Mouse (Mus musculus): ENCODE measurements around the gene St3gal6.

- TF ChIP-seq CTCF (IDR thresholded peaks at IDR 0.05; ENCODE audit: insufficient read depth, low read depth, low read length): no peak
- no peak for TF ChIP-seq POLR2A (IDR thresholded peaks at IDR 0.05; ENCODE audit: insufficient read depth, low read depth, low read length)
Measured at GRCm38 (mm10) chr16:58499172-58499584, 24.9 kb downstream of the St3gal6 start.
